Mouse (Mus musculus) stomach, embryonic 16.5 days (tissue): ENCODE measurements around the gene Cux1. TPM values are rescaled to one million over a fixed set of nuclear protein-coding genes. Genes with fewer than 3 reads are reported as not detected.
A peak's percentile ranks its signal among the peaks of the same experiment; 100 is the strongest.

ENCODE experiments used
- ATAC-seq: fragments of 200-750 bp; cut with Nextera tagmentation; 2 replicates; pipeline ENCODE4 v1.8.0; 2017; ENCODE audit warnings: moderate number of reproducible peaks, moderate TSS enrichment; ENCODE audit not compliant: insufficient read depth, low FRiP score
- H3K27ac ChIP-seq: fragments of 300-500 bp; sonication (generic); 2 replicates; pipeline ENCODE4 v1.5.1; 2014; ENCODE audit warnings: low read length
- H3K27me3 ChIP-seq: fragments of 300-500 bp; sonication (generic); 2 replicates; pipeline ENCODE4 v1.6.1; 2014; ENCODE audit warnings: low read length, control low read depth, mixed read lengths; ENCODE audit not compliant: control insufficient read depth, insufficient read depth
- H3K36me3 ChIP-seq: fragments of 300-500 bp; sonication (generic); 2 replicates; pipeline ENCODE4 v1.6.1; 2014; ENCODE audit warnings: low read length; ENCODE audit not compliant: control insufficient read depth, insufficient read depth
- H3K4me1 ChIP-seq: fragments of 300-500 bp; sonication (generic); 2 replicates; pipeline ENCODE4 v1.6.1; 2014; ENCODE audit warnings: low read length, control low read depth, mixed read lengths; ENCODE audit not compliant: control insufficient read depth, insufficient read depth
- H3K4me2 ChIP-seq: fragments of 300-500 bp; sonication (generic); 2 replicates; pipeline ENCODE4 v1.6.1; 2014; ENCODE audit warnings: low read depth, low read length, mixed read lengths
- H3K4me3 ChIP-seq: fragments of 300-500 bp; sonication (generic); replicated peaks from 2 replicates; pipeline ENCODE4 v1.5.1; 2014; ENCODE audit warnings: mild to moderate bottlenecking, low read length
- H3K9ac ChIP-seq: fragments of 300-500 bp; sonication (generic); 2 replicates; pipeline ENCODE4 v1.6.1; 2014; ENCODE audit warnings: low read length
- H3K9me3 ChIP-seq: fragments of 300-500 bp; sonication (generic); replicated peaks from 2 replicates; pipeline ENCODE4 v1.6.1; 2016; ENCODE audit warnings: low read length, control low read depth; ENCODE audit not compliant: control insufficient read depth
- WGBS: fragments of 180-500 bp; shearing (Covaris S2); extraction: QIAGEN DNeasy Blood & Tissue Kit; methylation state at CpG from one replicate; pipeline ENCODE4 v1.1.7; 2014; 5-methylcytosine and 5-hydroxymethylcytosine counted together
- polyA plus RNA-seq: library from polyadenylated mRNA; unstranded; fragments of >200 nt; fragmentation: Nextera tagmentation; extraction: Ambion mirVana; gene quantifications from 2 replicates; pipeline ENCODE4 v1.2.1, GENCODE M21; 2015

Cux1 gene
- polyA plus RNA-seq, 1 experiment from 2014 or later: 77.7 TPM

GRCm38 (mm10) chr5:136335681-136336080 lies 231.6 kb downstream of the Cux1 start:
- Histone ChIP-seq H3K27me3 (no peaks in the 10 kb centered on the region), H3K36me3 (peaks cover 13% of the 10 kb centered on the region; the same call in 1 of the 2 replicates), H3K4me3 (no peak overlapping the region), H3K4me2 (no peak overlapping the region), H3K27ac (no peak overlapping the region), H3K9ac (no peak overlapping the region), H3K9me3 (no peaks in the 10 kb centered on the region), H3K4me1 (no peaks in the 10 kb centered on the region)
- no peak for ATAC-seq
- WGBS: 91% methylated on average over 4 of the region's 4 CpGs

- H3K27ac ChIP-seq: no peak overlapping the region
- no peaks in the 10 kb centered on the region for H3K4me1 ChIP-seq
- no peak overlapping the region for H3K4me3 ChIP-seq
- peaks cover 10% of the 10 kb centered on the region; the same call in 1 of the 2 replicates for H3K36me3 ChIP-seq
- H3K27me3 ChIP-seq: no peaks in the 10 kb centered on the region
- H3K9me3 ChIP-seq: no peaks in the 10 kb centered on the region
- no peak overlapping the region for H3K4me2 ChIP-seq
- H3K9ac ChIP-seq: no peak overlapping the region
- no peak for ATAC-seq
- 80% methylated on average over 4 of the region's 4 CpGs for WGBS
Observed at GRCm38 (mm10) chr5:136334780-136335179, 232.5 kb downstream of the Cux1 start.

GRCm38 (mm10) chr5:136334051-136334450 lies 233.2 kb downstream of the Cux1 start:
- Histone ChIP-seq H3K27ac (no peak overlapping the region), H3K4me2 (no peak overlapping the region), H3K36me3 (peaks cover 5% of the 10 kb centered on the region; the same call in 1 of the 2 replicates), H3K9me3 (no peaks in the 10 kb centered on the region), H3K4me3 (no peak overlapping the region), H3K4me1 (no peaks in the 10 kb centered on the region), H3K9ac (no peak overlapping the region), H3K27me3 (no peaks in the 10 kb centered on the region)
- 75% methylated on average over 1 of the region's 1 CpGs for WGBS
- ATAC-seq: no peak

GRCm38 (mm10) chr5:136332786-136333462 lies 234.4 kb downstream of the Cux1 start:
- WGBS: 85% methylated on average over 11 of the region's 11 CpGs

GRCm38 (mm10) chr5:136327736-136328135 lies 239.6 kb downstream of the Cux1 start:
- no peaks in the 10 kb centered on the region for H3K27me3 ChIP-seq
- H3K9me3 ChIP-seq: no peaks in the 10 kb centered on the region
- 94% methylated on average over 2 of the region's 2 CpGs for WGBS
- H3K4me1 ChIP-seq: no peaks in the 10 kb centered on the region
- no peak overlapping the region for H3K4me3 ChIP-seq
- ATAC-seq: no peak
- H3K36me3 ChIP-seq: no peaks in the 10 kb centered on the region
- no peak overlapping the region for H3K4me2 ChIP-seq
- H3K27ac ChIP-seq: no peak overlapping the region
- no peak overlapping the region for H3K9ac ChIP-seq

More at GRCm38 (mm10) chr5:136332786-136333462, 234.4 kb downstream of the Cux1 start:
- Histone ChIP-seq H3K9ac (no peak overlapping the region), H3K27me3 (no peaks in the 10 kb centered on the region), H3K9me3 (no peaks in the 10 kb centered on the region), H3K36me3 (peaks cover under 1% of the 10 kb centered on the region; the same call in 1 of the 2 replicates), H3K4me2 (no peak overlapping the region), H3K4me3 (no peak overlapping the region), H3K27ac (no peak overlapping the region), H3K4me1 (no peaks in the 10 kb centered on the region)
- ATAC-seq: no peak

- Histone ChIP-seq H3K36me3 (no peaks in the 10 kb centered on the region), H3K4me2 (no peak overlapping the region), H3K4me3 (no peak overlapping the region), H3K27me3 (no peaks in the 10 kb centered on the region), H3K4me1 (no peaks in the 10 kb centered on the region), H3K9me3 (no peaks in the 10 kb centered on the region), H3K9ac (no peak overlapping the region), H3K27ac (no peak overlapping the region)
- WGBS: 78% methylated on average over 13 of the region's 13 CpGs
- no peak for ATAC-seq
Observed at GRCm38 (mm10) chr5:136326626-136327025, 240.7 kb downstream of the Cux1 start.

- Histone ChIP-seq H3K36me3 (peaks cover 2% of the 10 kb centered on the region; the same call in 1 of the 2 replicates), H3K4me1 (no peaks in the 10 kb centered on the region), H3K9ac (no peak overlapping the region), H3K4me3 (no peak overlapping the region), H3K4me2 (no peak overlapping the region), H3K27me3 (no peaks in the 10 kb centered on the region), H3K27ac (no peak overlapping the region), H3K9me3 (no peaks in the 10 kb centered on the region)
- WGBS: 63% methylated on average over 4 of the region's 4 CpGs
- ATAC-seq: no peak
Observed at GRCm38 (mm10) chr5:136324506-136324905, 242.8 kb downstream of the Cux1 start.

GRCm38 (mm10) chr5:136321378-136321777 lies 245.9 kb downstream of the Cux1 start:
- no peak for ATAC-seq
- Histone ChIP-seq H3K9ac (no peak overlapping the region), H3K9me3 (no peaks in the 10 kb centered on the region), H3K4me3 (no peak overlapping the region), H3K27ac (no peak overlapping the region), H3K4me1 (no peaks in the 10 kb centered on the region), H3K27me3 (no peaks in the 10 kb centered on the region), H3K36me3 (peaks cover 6% of the 10 kb centered on the region; the same call in 1 of the 2 replicates), H3K4me2 (no peak overlapping the region)
- WGBS: 72% methylated on average over 6 of the region's 6 CpGs

GRCm38 (mm10) chr5:136312566-136312965 lies 254.7 kb downstream of the Cux1 start:
- Histone ChIP-seq H3K27ac (0 out of 2 replicates have a peak overlapping the region, but pooled peaks have one; percentile 1), H3K9me3 (no peaks in the 10 kb centered on the region), H3K9ac (no peak overlapping the region), H3K27me3 (no peaks in the 10 kb centered on the region), H3K4me3 (no peak overlapping the region), H3K4me2 (no peak overlapping the region), H3K36me3 (peaks cover 16% of the 10 kb centered on the region), H3K4me1 (peaks cover 4% of the 10 kb centered on the region)
- ATAC-seq: no peak
- 92% methylated on average over 14 of the region's 14 CpGs for WGBS
